In the genomic region with DNA sequence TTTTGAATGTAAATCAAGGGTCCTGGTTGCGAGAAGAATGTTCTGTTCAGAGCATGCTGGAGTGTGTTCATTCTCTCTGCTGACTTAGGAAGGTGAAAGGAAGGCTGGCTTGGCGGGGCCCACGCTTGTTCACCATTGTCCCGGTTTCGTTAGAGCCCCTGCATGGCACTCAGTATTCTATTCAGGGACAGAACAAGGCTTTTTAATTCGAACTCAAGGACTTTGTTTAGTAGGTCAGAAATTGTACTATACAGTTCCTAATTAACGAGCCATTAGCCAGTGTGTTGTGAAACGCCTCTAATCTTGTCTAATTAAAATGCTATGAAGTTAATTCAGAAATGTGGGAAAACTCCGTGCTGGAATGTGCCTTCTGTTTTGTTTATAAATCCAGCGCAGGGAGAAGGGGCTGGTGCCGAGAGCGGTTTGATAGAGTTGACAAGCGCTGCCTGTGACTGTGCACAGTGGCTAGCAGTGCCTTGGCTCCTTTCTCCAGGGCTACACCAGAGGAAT, we compare ENCODE assay signal across 14 mouse cellular contexts. TPM values are rescaled to one million over a fixed set of nuclear protein-coding genes. Genes with fewer than 3 reads are reported as not detected.
DNase-seq lines count a peak whose midpoint lies in the region; ATAC-seq and TF ChIP-seq lines count a peak whose summit lies in the region.
"Had no signal": no experiment of that assay in that cellular context is flagged by ENCODE, and none has a peak within 500 bp of the region (broad histone marks: within the 10 kb centered on the region; RNA-seq: fewer than 3 reads in every experiment).

No protein-coding gene starts in this region.

- H3K36me3 ChIP-seq in lung, embryonic 14.5 days (ENCODE audit: insufficient read depth), result no peaks in the 10 kb centered on the region
- H3K36me3 ChIP-seq in forebrain, embryonic 14.5 days (ENCODE audit: control insufficient read depth, insufficient read depth, low read length), result no peaks in the 10 kb centered on the region
- H3K36me3 ChIP-seq in hindbrain, postnatal 0 days (ENCODE audit: insufficient read depth, low read length), result no peaks in the 10 kb centered on the region
- H3K36me3 ChIP-seq: lung, embryonic 15.5 days had no signal

- 44% methylated on average over 13 of the region's 13 CpGs for WGBS in lung, embryonic 14.5 days
- 60% methylated on average over 13 of the region's 13 CpGs for WGBS in lung, adult 2 months
- 4% methylated on average over 13 of the region's 13 CpGs for WGBS in forebrain, embryonic 14.5 days
- WGBS in hindbrain, postnatal 0 days, result 16% methylated on average over 13 of the region's 13 CpGs

- peak overlapping the region; percentile 16; the same call in 1 of the 2 replicates for H3K4me2 ChIP-seq in lung, embryonic 14.5 days
- H3K4me2 ChIP-seq in forebrain, embryonic 14.5 days (ENCODE audit: low read length), result peak overlapping the region; percentile 14
- peak overlapping the region; percentile 38 for H3K4me2 ChIP-seq in hindbrain, postnatal 0 days (ENCODE audit: low read depth, low read length)
- H3K4me2 ChIP-seq: embryonic facial prominence, embryonic 15.5 days; lung, embryonic 15.5 days had no signal

- H3K27ac ChIP-seq in lung, embryonic 14.5 days (ENCODE audit: low read depth), result no peak overlapping the region; the same call in 1 of the 2 replicates
- no peak overlapping the region for H3K27ac ChIP-seq in forebrain, embryonic 14.5 days (ENCODE audit: low read depth, low read length)
- peak overlapping the region; percentile 32; the same call in 1 of the 2 replicates for H3K27ac ChIP-seq in hindbrain, postnatal 0 days
- H3K27ac ChIP-seq: embryonic facial prominence, embryonic 15.5 days; lung, embryonic 15.5 days had no signal

- no peak for ATAC-seq in lung, embryonic 14.5 days (ENCODE audit: insufficient read depth)
- ATAC-seq in forebrain, embryonic 14.5 days, result peak; percentile 80
- peak; percentile 69 for ATAC-seq in hindbrain, postnatal 0 days

- H3K4me3 ChIP-seq in lung, embryonic 14.5 days (ENCODE audit: low read depth, low read length), result no peak overlapping the region
- H3K4me3 ChIP-seq in lung, adult 2 months (replicated peaks; ENCODE audit: extremely low read depth, low read depth, low read length), result no peak overlapping the region
- no peak overlapping the region for H3K4me3 ChIP-seq in forebrain, embryonic 14.5 days (ENCODE audit: low read depth, low read length)
- H3K4me3 ChIP-seq in hindbrain, postnatal 0 days (ENCODE audit: low read length), result no peak overlapping the region
- H3K4me3 ChIP-seq: embryonic facial prominence, embryonic 15.5 days; lung, embryonic 15.5 days had no signal

- no peaks in the 10 kb centered on the region for H3K27me3 ChIP-seq in lung, embryonic 14.5 days (ENCODE audit: insufficient read depth, low read length)
- peaks cover 12% of the 10 kb centered on the region; the same call in 1 of the 2 replicates for H3K27me3 ChIP-seq in forebrain, embryonic 14.5 days (replicated peaks; ENCODE audit: control insufficient read depth, insufficient read depth, low read length)
- no peaks in the 10 kb centered on the region for H3K27me3 ChIP-seq in hindbrain, postnatal 0 days (ENCODE audit: insufficient read depth, low read length)
- H3K27me3 ChIP-seq: embryonic facial prominence, embryonic 15.5 days; lung, embryonic 15.5 days had no signal

- no peaks in the 10 kb centered on the region for H3K9me3 ChIP-seq in lung, embryonic 14.5 days (ENCODE audit: low read depth, low read length)
- no peaks in the 10 kb centered on the region for H3K9me3 ChIP-seq in forebrain, embryonic 14.5 days (replicated peaks; ENCODE audit: control insufficient read depth, low read length)
- H3K9me3 ChIP-seq in hindbrain, postnatal 0 days (ENCODE audit: low read length), result no peaks in the 10 kb centered on the region
- H3K9me3 ChIP-seq: embryonic facial prominence, embryonic 15.5 days; lung, embryonic 15.5 days had no signal

- H3K4me1 ChIP-seq in lung, embryonic 14.5 days (ENCODE audit: insufficient read depth), result no peaks in the 10 kb centered on the region; the same call in 1 of the 2 replicates
- no peaks in the 10 kb centered on the region for H3K4me1 ChIP-seq in lung, adult 2 months (ENCODE audit: control insufficient read depth, insufficient read depth, low read length)
- peaks cover 10% of the 10 kb centered on the region; the same call in 1 of the 2 replicates for H3K4me1 ChIP-seq in forebrain, embryonic 14.5 days (ENCODE audit: control insufficient read depth, insufficient read depth, low read length)
- H3K4me1 ChIP-seq in hindbrain, postnatal 0 days (ENCODE audit: insufficient read depth, low read length), result 0 out of 2 replicates have a peak, but pooled peaks cover 4% of the 10 kb centered on the region

- peak; percentile 64 for DNase-seq in lung, embryonic 14.5 days
- no peak for DNase-seq in lung, adult 2 months
- DNase-seq in forebrain, embryonic 14.5 days (ENCODE audit: low spot score), result peak; percentile 78
- peak; percentile 43 for DNase-seq in hindbrain, postnatal 0 days (ENCODE audit: low spot score)
- DNase-seq in retina, postnatal 1 day, result peak; percentile 81
- no peak for DNase-seq in thymus, postnatal 0 days (ENCODE audit: low spot score)
- DNase-seq in kidney, adult 9 months, result no peak
- no peak for DNase-seq in layer of hippocampus, adult 9-10 months (ENCODE audit: low spot score)
- DNase-seq: cerebellum, adult 9-11 months; kidney, postnatal 36 days; right cerebral cortex, postnatal 14 days had no signal

- TF ChIP-seq POLR2A in lung, adult 2 months (IDR thresholded peaks at IDR 0.05; ENCODE audit: borderline replicate concordance, extremely low read depth, low read depth, low read length), result no peak

- H3K9ac ChIP-seq in lung, embryonic 14.5 days, result no peak overlapping the region
- no peak overlapping the region for H3K9ac ChIP-seq in forebrain, embryonic 14.5 days (ENCODE audit: low read length)
- no peak overlapping the region for H3K9ac ChIP-seq in hindbrain, postnatal 0 days (replicated peaks; ENCODE audit: low read length)
- H3K9ac ChIP-seq: embryonic facial prominence, embryonic 15.5 days; lung, embryonic 15.5 days had no signal

- TF ChIP-seq CTCF in lung, embryonic 14.5 days (IDR thresholded peaks at IDR 0.05; ENCODE audit: low read depth), result no peak
- TF ChIP-seq CTCF in lung, adult 2 months (IDR thresholded peaks at IDR 0.05; ENCODE audit: insufficient read depth, low read length), result no peak
- TF ChIP-seq CTCF in hindbrain, postnatal 0 days (IDR thresholded peaks at IDR 0.05; ENCODE audit: low read depth), result no peak

RNA-seq across cellular contexts. Expression of a gene that starts 47.1 kb away (rescaled TPM):
- polyA plus RNA-seq in lung, embryonic 14.5 days (2014; fragmentation: Nextera tagmentation; extraction: Ambion mirVana), result 1.3 TPM in 2 replicates
- 0.04 and 0.05 TPM in 2 replicates for polyA plus RNA-seq in lung, adult 2 months (2012; rRNA removed)
- 0.36 TPM in 2 replicates for polyA plus RNA-seq in forebrain, embryonic 14.5 days (2014; fragmentation: Nextera tagmentation; extraction: Ambion mirVana)
- 1.4 and 4.4 TPM in 2 replicates for total RNA-seq in hindbrain, postnatal 0 days (2014; rRNA removed)
- polyA plus RNA-seq in hindbrain, postnatal 0 days (2015; fragmentation: Nextera tagmentation; extraction: Ambion mirVana), result 0.59 and 0.65 TPM in 2 replicates
- polyA plus RNA-seq in thymus, postnatal 0 days (2015; fragmentation: Nextera tagmentation; extraction: Ambion mirVana), result 0.13 and 0.17 TPM in 2 replicates
- total RNA-seq: hematopoietic stem cell, adult 5-6 weeks had no signal

Comparison
In these comparisons a context has a peak if more than half of its experiments do, and no peak if none do; other contexts are left out.
1. DNase-seq: peak in lung, embryonic 14.5 days (single experiment), forebrain, embryonic 14.5 days (single experiment), hindbrain, postnatal 0 days (single experiment) and retina, postnatal 1 day (single experiment); none in lung, adult 2 months (single experiment), thymus, postnatal 0 days (single experiment), kidney, adult 9 months (single experiment) and layer of hippocampus, adult 9-10 months (single experiment).
2. Peak in every context shown above with its lines, with median percentiles within 50 percentile points of each other: H3K4me2 ChIP-seq.